Mouse (Mus musculus): ENCODE results near the gene Vangl2. TPM values are rescaled to one million over a fixed set of nuclear protein-coding genes. Genes with fewer than 3 reads are reported as not detected.

The Vangl2 gene
- polyA plus RNA-seq, 1 experiment, result 2.2 TPM

DNA sequence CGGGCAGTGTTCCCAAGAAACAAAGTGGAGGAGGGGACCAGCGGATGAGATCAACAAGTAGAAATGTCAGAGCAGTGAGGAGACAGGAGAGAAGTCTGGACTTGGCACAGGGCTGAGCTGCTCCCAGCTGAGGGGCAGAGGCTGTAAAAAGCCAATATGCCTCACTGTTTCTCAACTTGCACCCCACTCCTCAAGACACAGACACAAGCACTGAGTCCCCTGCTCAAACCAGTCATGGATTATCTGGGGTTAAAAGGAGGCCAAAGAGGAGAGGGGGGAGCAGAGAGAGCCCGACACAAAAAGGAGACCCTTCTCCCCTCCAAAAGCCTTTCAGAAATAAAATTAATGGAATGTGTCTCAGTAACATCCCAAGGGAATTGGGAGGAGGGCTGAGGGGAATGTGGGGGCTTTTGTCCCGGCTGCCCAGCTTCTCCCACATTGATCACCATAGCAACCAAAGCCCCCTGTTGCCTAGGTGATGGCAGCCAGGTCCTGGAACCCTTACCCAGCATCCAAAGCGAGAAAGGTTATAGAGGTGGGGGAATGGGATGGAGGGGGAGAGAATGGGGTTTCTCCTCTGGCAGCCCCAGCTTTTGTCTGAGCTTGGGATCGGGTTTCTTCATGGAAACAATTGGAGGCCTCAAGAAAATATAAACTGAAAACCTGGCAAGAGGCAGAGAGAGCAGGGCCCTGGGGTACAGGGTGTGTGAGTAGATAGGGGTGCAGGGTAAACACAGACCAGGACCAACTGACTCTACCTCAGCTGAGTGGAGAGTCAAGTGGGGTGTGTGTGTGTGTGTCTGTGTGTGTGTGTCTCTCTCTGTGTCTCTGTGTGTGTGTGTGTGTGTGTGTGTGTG, 11.4 kb downstream of the Vangl2 start:
- TF ChIP-seq CTCF (IDR thresholded peaks at IDR 0.05; ENCODE audit: control insufficient read depth, insufficient read depth, low read length), result no peak
- TF ChIP-seq POLR2A (IDR thresholded peaks at IDR 0.05; ENCODE audit: borderline replicate concordance, control insufficient read depth, low read depth, low read length), result no peak
- H3K4me1 ChIP-seq (ENCODE audit: control insufficient read depth, insufficient read depth, low read length), result peaks cover 2% of the 10 kb centered on the region; the same call in 1 of the 2 replicates
- 78% methylated on average over 6 of the region's 6 CpGs for WGBS
- H3K27ac ChIP-seq (ENCODE audit: control insufficient read depth, insufficient read depth, low read depth, low read length, poor library complexity), result no peak overlapping the region
- H3K4me3 ChIP-seq (replicated peaks; ENCODE audit: control insufficient read depth, low read depth, low read length), result no peak overlapping the region

- no peak for TF ChIP-seq POLR2A (IDR thresholded peaks at IDR 0.05; ENCODE audit: borderline replicate concordance, control insufficient read depth, low read depth, low read length)
- no peak for TF ChIP-seq CTCF (IDR thresholded peaks at IDR 0.05; ENCODE audit: control insufficient read depth, insufficient read depth, low read length)
- Histone ChIP-seq H3K4me3 (replicated peaks; ENCODE audit: control insufficient read depth, low read depth, low read length) (no peak overlapping the region), H3K4me1 (ENCODE audit: control insufficient read depth, insufficient read depth, low read length) (peaks cover 2% of the 10 kb centered on the region; the same call in 1 of the 2 replicates), H3K27ac (ENCODE audit: control insufficient read depth, insufficient read depth, low read depth, low read length, poor library complexity) (no peak overlapping the region)
- 19% methylated on average over 8 of the region's 8 CpGs for WGBS
These were observed 12.2 kb downstream of the Vangl2 start for GRCm38 (mm10) chr1:172016031-172016430.

DNA sequence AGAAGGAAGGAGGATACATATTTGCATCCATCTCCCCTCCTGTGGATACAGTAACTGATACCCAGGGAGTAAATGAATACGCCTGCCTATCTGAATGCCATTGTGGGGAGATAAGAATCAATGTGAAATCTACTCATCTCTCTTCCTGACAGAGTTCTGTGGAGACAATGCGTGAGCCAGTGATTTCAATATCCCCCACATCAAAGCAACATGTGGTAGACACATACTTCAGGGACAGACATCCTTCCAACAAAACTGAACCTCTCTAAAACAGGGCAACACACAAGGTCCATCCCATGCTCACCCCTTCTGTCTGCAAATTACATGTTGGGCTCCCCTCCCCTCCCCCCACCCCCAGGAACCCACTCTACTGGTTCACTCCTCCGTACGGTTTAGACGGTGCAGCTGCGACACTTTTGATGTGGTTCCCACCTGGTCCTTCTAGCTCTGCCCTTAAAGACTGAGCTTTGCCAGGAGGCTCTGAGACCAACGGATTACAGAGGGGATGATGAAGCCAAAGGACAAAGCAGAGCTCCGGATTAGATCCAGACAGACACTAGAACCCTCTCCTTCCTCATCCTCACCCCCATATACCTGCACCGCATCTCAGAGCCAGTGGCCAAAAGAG, 12.8 kb downstream of the Vangl2 start:
- TF ChIP-seq CTCF (IDR thresholded peaks at IDR 0.05; ENCODE audit: control insufficient read depth, insufficient read depth, low read length) (no peak), POLR2A (IDR thresholded peaks at IDR 0.05; ENCODE audit: borderline replicate concordance, control insufficient read depth, low read depth, low read length) (no peak)
- 64% methylated on average over 9 of the region's 9 CpGs for WGBS
- no peak overlapping the region for H3K4me3 ChIP-seq (replicated peaks; ENCODE audit: control insufficient read depth, low read depth, low read length)
- peaks cover 2% of the 10 kb centered on the region; the same call in 1 of the 2 replicates for H3K4me1 ChIP-seq (ENCODE audit: control insufficient read depth, insufficient read depth, low read length)
- no peak overlapping the region for H3K27ac ChIP-seq (ENCODE audit: control insufficient read depth, insufficient read depth, low read depth, low read length, poor library complexity)

GRCm38 (mm10) chr1:172014771-172015170, 13.5 kb downstream of the Vangl2 start:
- WGBS, result 83% methylated on average over 9 of the region's 9 CpGs
- H3K27ac ChIP-seq (ENCODE audit: control insufficient read depth, insufficient read depth, low read depth, low read length, poor library complexity), result no peak overlapping the region
- peaks cover 2% of the 10 kb centered on the region; the same call in 1 of the 2 replicates for H3K4me1 ChIP-seq (ENCODE audit: control insufficient read depth, insufficient read depth, low read length)
- TF ChIP-seq CTCF (IDR thresholded peaks at IDR 0.05; ENCODE audit: control insufficient read depth, insufficient read depth, low read length) (no peak), POLR2A (IDR thresholded peaks at IDR 0.05; ENCODE audit: borderline replicate concordance, control insufficient read depth, low read depth, low read length) (no peak)
- no peak overlapping the region for H3K4me3 ChIP-seq (replicated peaks; ENCODE audit: control insufficient read depth, low read depth, low read length)

DNA sequence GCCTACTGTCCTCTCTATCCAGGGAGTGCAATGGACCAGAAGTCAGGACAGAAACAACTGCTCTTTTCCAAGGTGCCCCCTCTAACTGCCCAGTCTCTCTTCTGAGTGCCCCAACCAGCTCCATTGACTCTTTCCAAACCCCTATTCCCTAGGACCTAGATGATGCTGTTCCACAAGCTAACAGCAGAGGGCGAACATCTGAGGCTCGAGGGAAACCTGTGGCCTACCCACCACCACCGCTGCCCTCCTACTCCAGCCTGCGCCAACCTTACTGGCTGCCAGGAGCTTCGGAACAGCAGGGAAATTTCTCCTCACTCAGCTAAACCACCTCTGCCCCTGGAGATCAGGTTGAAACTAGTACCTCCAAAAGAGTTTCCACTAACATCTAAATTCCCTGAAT, 16.2 kb downstream of the Vangl2 start:
- Histone ChIP-seq H3K4me1 (ENCODE audit: control insufficient read depth, insufficient read depth, low read length) (no peaks in the 10 kb centered on the region), H3K27ac (ENCODE audit: control insufficient read depth, insufficient read depth, low read depth, low read length, poor library complexity) (no peak overlapping the region), H3K4me3 (replicated peaks; ENCODE audit: control insufficient read depth, low read depth, low read length) (no peak overlapping the region)
- TF ChIP-seq CTCF (IDR thresholded peaks at IDR 0.05; ENCODE audit: control insufficient read depth, insufficient read depth, low read length), result peak; percentile 57
- no peak for TF ChIP-seq POLR2A (IDR thresholded peaks at IDR 0.05; ENCODE audit: borderline replicate concordance, control insufficient read depth, low read depth, low read length)
- WGBS, result 28% methylated on average over 5 of the region's 5 CpGs

DNA sequence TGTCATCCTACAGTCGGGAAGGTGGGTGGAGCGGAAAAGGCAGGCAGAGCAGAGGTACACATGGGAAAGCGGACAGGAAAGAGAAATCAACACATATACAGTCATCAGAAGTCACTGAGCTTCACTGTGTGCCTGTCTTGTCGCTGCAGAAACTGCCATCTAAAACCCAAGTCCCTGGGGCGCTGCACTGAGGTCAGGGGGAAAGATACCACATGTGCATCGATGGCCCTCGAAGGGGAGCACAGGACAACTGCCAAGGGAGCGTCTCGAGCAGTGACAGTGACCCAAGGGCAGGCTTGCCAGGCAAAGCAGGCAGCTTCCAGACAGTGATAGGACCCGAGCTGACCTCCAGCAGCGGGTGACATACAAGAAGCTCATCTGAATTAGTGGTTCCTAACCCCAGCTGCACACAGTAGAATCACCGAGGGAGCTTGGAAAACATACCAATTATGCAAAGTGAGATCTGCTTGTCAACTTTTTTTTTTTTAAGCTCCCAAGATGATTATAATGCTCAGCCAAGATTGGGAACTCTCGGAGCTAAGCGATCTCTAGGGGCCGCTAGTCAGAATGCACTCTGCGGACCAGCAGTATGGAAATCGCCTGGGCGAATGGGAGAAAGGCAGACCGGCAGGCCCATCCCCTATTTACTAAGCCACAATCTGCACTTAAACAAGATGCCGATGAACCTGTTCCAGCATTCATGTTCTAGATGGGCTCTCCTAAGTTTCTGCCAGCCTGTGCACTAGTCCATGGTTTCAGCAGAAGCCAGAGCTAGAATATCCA, 18.0 kb downstream of the Vangl2 start:
- Histone ChIP-seq H3K4me3 (replicated peaks; ENCODE audit: control insufficient read depth, low read depth, low read length) (no peak overlapping the region), H3K27ac (ENCODE audit: control insufficient read depth, insufficient read depth, low read depth, low read length, poor library complexity) (no peak overlapping the region), H3K4me1 (ENCODE audit: control insufficient read depth, insufficient read depth, low read length) (no peaks in the 10 kb centered on the region)
- 88% methylated on average over 20 of the region's 20 CpGs for WGBS
- TF ChIP-seq POLR2A (IDR thresholded peaks at IDR 0.05; ENCODE audit: borderline replicate concordance, control insufficient read depth, low read depth, low read length) (no peak), CTCF (IDR thresholded peaks at IDR 0.05; ENCODE audit: control insufficient read depth, insufficient read depth, low read length) (no peak)

GRCm38 (mm10) chr1:172009406-172009805, 18.8 kb downstream of the Vangl2 start:
- TF ChIP-seq CTCF (IDR thresholded peaks at IDR 0.05; ENCODE audit: control insufficient read depth, insufficient read depth, low read length) (no peak), POLR2A (IDR thresholded peaks at IDR 0.05; ENCODE audit: borderline replicate concordance, control insufficient read depth, low read depth, low read length) (no peak)
- no peak overlapping the region for H3K27ac ChIP-seq (ENCODE audit: control insufficient read depth, insufficient read depth, low read depth, low read length, poor library complexity)
- no peak overlapping the region for H3K4me3 ChIP-seq (replicated peaks; ENCODE audit: control insufficient read depth, low read depth, low read length)
- H3K4me1 ChIP-seq (ENCODE audit: control insufficient read depth, insufficient read depth, low read length), result no peaks in the 10 kb centered on the region
- WGBS, result 92% methylated on average over 21 of the region's 21 CpGs

DNA sequence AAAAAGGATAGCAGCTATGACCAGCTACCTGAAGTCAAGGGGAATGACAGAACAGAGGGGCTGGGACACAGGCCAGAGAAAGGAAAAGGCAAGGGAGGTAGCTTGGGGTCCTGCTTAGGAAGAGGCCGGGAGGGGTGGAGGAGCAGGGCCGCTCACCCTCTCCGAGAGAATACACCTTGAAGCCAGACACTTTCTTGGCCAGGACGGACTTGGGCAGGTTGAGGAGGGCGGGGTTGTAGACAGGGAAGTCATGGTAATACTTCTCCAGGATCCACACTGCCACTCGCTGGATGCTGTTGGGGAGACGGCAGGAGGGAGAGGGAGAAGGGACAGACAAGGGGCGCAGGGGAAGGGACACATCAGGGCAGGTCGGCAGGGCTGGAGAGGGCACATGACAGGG, 19.9 kb downstream of the Vangl2 start:
- 90% methylated on average over 9 of the region's 9 CpGs for WGBS
- no peak overlapping the region for H3K27ac ChIP-seq (ENCODE audit: control insufficient read depth, insufficient read depth, low read depth, low read length, poor library complexity)
- TF ChIP-seq POLR2A (IDR thresholded peaks at IDR 0.05; ENCODE audit: borderline replicate concordance, control insufficient read depth, low read depth, low read length), result no peak
- TF ChIP-seq CTCF (IDR thresholded peaks at IDR 0.05; ENCODE audit: control insufficient read depth, insufficient read depth, low read length), result no peak

More for the DNA sequence above, 19.9 kb downstream of the Vangl2 start:
- Histone ChIP-seq H3K4me3 (replicated peaks; ENCODE audit: control insufficient read depth, low read depth, low read length) (no peak overlapping the region), H3K4me1 (ENCODE audit: control insufficient read depth, insufficient read depth, low read length) (no peaks in the 10 kb centered on the region; the same call in 1 of the 2 replicates)
